Mouse (Mus musculus) thymus, postnatal 10 days (tissue): Measurements from ENCODE around the gene Zfp354b.

Source experiments
- DNase-seq, 2 experiments: peaks; one replicate each; pipeline ENCODE4 v3.0.0; 2021; ENCODE audit warnings: low spot score in 2 of 2

The Zfp354b gene

DNA sequence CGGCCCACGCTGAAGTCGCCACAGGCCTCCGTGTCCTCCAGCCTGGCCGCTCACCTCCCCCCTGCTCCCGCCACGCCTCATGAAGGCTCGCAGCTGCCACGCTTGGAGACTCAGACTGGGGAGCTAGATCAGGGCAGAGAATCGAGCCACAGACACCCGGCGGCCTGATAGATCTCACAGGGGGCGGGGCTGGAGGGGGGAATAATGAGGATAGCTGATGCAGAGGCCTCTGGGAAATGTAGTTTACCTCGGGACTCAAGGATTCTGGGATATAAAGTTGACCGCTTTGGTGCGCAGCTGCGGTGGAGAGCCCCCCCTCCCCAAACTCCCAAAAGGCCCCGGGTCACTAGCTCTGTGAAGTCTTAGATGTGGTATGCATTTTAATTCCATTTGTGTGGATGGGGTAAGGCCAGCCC, at the start of gene Zfp354b:
Gene Zfp354b (minus strand): TSS at position 183 of the 416 bp plus-strand sequence.
- peak; percentile 14 to 24 for DNase-seq

DNA sequence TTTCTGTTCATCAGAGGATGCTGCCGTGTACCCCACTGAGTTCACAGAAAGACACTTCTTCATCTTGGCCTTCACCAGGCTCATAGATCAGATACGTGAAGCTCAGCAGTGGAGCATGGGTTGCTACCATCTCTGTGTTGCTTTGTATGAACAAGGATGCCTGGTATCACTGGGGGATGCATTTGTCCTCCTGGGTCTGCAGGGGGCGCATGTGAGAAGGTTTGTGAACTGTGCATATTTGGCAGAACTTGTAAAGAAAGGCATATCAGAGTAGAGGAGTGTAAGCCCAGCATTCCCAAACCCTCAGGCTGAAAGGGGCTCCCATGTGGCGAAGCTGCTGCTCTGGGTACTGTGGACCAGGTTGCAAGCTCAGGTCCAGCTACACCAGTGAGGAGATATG, 45.8 kb upstream of the Zfp354b start:
- DNase-seq = no peak

DNA sequence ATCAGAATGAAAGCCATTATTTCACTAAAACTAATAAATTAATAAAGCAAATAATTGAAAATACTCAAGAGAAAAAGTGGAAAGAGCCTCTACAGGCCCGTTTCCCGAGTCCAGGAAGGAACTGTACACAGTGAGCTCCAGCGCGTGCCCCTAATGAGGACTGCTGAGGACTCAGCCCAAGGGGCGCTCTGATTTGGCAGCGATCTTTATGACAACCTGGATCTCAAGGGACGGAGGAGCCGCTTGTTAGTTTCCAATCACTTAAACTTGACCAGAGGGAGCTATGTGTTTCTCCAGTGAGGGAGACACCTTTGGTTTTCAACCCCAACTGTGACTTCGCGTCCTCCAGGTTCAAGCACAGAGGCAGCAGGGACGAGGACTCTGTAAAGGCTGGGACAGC, 34.8 kb upstream of the Zfp354b start, which contains the start of gene Olfr1378:
Gene Olfr1378 (plus strand): TSS at position 301 of the 400 bp plus-strand sequence.
- no peak for DNase-seq

DNA sequence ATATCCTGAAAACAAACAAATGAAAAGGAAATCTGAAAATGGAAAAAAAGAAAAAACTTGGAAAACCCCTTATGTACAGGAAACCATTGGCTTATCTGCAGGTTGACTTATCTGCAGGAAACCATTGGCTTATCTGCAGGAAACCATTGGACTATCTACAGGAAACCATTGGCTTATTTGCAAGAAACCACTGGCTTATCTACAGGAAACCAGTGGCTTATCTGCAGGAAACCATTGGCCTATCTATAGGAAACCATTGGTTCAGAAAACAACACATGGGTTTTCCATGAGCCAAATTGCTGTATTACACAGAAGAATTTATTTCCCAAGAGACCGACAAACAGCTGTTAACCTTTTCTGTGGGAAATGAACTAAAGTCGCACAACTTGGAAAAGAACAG, 33.5 kb upstream of the Zfp354b start:
- DNase-seq = no peak

DNA sequence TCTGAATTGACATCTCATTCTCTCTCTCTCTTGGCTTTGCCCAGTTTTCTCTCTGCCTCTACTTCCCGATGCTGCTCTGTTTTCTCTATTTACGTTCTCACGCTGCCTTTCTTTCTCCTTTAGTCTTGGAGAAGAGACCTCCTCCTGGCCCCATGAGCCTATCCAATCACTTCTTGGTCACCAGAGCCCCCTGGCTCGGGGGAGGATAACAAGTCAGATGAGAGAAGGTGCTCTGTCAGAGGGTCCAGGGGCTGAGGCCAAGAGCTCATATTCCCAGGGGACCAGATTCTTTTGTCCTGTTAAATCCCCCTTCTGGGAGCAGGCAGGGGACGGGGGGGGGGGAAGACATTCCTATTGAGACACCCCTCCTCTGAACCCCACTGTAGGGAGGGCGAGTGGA, 22.2 kb upstream of the Zfp354b start, which contains the start of gene Prop1:
Gene Prop1 (minus strand): TSS at position 101 of the 400 bp plus-strand sequence.
- DNase-seq = no peak

DNA sequence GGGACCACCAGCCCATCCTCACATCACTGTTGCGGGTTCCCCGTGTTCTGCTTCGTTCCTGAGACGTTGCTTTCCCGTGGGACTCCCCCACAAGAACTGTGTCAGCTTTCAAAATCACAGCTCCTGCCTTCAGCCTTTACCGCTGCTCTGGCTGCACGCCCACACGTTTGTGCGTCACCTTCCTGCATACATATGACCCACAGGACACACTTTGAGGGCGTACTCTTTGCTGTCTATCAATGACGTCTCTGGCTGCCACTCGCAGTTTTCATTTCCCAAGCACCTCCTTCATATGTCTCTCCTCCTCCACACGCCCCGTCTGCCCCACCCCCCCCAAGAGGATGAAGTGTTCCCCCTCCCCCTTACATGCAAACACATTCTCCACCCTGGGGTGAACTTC, 20.9 kb upstream of the Zfp354b start:
- no peak for DNase-seq

DNA sequence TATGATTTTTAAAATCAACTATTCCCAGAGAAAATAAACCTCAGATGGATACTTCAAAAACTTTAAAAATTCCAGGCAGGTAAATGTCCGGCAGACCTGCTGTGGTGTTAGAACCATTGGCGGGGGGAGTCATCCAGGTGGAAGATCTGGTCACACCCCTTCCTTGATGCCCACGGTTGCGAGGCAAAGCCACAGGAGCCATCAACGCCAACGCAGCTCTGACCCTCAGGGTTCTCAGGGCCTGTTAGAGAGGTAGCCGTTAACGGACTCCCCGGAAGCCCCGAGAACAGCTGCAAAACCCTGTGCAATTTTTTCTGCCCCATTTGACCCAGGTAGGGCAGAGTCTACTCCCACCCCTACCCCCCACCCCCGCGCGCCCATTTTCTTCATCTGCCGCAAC, 12.1 kb upstream of the Zfp354b start, which contains the start of gene 4933414I15Rik:
Gene 4933414I15Rik (minus strand): TSS at position 260 of the 400 bp plus-strand sequence.
- no peak for DNase-seq

DNA sequence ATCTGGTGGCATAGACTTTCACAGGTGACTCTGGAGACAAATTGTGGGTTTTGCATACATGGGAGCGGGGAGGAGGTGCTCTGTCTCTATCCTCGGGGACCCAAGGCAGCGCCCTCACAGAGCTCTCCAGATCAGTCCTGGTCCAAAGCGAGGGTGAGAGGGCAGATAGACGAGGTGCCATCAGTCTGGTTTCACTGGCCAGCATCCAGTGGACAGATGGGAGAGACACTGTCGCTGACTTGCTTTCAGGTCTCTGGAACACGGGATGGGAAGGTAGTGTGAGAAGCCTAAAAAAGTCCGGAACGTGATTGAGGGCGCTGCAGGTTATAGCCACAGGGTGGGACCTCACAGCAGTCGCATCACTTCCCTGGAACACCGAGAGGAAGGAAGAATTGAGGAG, 11.0 kb upstream of the Zfp354b start:
- no peak for DNase-seq

DNA sequence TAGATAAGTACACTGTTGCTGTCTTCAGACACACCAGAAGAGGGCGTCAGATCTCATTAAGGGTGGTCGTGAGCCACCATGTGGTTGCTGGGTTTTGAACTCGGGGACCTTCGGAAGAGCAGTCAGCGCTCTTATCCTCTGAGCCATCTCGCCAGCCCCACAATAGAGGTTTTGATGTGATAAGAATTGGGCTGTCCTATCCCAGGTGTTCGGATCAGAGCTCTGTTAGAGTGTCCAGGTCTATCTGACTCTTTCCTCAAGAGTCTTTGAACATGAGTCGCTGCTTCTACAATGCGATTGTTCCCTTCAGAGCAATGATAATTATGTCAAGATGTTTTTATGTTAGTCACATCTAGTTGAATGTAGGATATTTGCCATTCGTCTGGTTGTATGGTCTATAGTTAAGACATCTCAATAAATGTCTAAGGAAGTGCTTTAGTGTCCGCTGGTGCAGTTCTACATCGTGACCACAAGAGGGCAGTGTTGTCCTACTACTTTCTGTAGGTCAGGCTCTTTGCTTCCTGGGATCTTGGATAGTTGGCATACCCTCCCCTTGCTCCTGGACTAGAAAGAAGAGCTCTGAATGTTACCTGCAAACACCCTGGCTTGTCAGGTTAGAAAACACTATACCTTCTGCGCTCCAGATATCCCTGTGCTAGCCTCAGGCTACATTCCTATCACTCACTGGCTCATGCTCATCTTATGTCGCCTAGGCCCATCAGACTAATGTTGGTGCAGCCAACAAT, 8.4 kb upstream of the Zfp354b start:
- peak in 1 of 2 experiments; percentile 17 for DNase-seq

DNA sequence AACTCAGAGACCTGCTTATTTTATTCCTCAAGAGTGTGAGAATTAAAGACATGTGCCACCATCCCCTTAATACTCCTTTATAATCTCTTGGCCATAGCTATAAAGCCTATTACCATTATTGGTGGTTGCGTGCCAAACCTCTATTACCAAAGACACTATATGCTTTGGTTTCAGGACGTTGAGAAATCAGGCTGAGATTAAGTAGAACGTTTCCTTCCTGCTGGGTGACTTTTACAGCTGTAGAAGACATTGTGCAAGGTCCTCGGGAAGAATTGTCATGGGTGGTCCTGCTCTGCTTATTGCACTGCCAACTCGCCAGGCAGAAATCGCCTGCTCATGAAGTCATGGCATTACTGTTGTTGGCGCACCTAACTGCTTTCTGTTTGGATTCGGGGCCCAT, 7.0 kb upstream of the Zfp354b start:
- DNase-seq = no peak

DNA sequence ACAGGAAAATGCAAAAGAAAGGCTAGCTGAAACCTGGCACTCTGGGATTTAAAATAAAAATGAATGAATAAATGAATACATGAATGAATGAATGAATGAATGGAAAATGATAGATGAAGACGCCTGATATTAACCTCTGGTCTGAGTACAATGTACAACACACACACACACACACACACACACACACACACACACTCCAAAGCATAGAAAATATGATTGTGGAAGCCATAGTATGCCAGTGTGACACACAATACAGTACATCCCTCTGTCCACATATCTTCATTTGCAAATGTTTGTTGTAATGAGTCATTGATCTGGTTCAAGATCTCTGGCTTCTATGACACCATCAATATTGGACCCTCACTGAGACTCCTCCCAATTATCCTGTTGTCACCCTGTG, 607 bp upstream of the Zfp354b start:
- DNase-seq = no peak

DNA sequence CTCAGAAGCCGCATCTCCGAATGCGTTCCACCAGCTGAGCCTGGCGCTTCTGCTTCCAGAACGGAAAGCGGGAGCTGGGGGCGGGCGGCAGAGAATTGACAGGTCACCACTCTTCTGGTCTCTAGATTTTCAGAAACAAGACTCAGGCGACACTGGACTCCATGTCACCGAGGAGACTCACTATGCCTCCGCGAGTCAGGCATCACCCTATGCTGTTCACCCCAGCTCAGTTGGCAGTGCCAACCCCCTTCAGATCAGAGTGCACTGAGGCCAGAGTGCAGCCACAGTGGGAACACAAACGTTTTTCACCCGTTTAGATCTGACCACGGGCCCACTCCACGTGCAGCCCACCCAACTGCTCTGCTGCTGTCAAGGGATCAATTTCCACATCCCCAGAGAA, 412 bp downstream of the Zfp354b start:
- DNase-seq = no peak

DNA sequence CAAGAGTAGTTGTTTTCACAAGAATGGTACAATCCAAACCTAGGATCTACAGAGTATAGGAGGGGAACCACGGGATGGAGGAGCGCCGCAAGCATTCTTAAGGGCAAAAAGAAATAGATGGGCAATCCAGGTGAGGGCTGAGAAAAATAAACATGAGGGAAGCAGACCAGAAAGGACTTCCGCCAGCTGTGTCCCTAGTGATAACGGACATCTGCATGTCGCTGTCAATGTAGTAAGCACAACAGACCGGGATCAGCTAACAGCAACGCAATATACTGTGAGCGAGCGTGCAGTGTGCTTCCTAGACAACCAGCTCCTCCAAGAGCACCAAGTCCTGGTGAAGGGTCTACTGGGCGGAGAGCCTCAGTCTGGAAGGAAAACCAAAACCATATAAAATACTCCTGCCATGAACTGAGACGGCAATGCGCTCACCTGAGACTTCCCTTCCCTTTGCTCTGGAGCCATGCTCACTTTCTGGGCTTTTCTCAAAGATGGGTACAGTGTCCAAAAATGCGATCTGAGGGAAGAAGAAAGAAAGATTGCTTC, 891 bp downstream of the Zfp354b start:
- no peak for DNase-seq

DNA sequence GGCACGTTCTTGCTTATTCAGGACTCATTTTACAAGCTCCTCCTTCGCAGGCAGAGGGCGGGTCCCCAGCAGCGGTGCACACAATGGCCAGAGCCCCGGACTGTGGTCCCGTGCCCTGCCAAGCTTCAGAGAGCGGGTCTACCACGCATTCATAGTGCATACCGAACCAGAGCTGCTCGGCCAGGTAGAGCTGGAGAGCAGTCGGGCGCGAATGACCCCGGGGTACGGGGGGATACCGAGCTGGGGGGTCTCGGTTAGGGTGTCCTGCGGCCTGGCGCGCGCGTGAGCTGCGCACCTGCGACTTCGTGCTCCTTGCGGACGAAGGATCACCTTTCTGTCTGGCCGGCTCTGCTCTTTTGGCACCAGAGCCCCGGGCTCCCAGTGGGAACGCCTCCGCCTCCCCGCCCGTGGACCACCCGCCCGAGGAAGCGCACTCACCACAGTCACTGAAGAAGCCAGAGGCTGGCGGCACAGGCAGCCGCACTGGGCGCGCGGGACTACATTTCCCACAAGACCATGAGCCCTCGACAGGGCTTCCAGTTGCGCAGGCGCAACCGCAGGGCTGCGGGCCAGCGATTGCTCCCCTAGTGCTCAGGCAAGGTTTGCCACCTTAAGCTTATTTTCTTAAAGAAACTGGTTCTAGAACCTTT, 15.6 kb downstream of the Zfp354b start, which contains the start of gene Zfp2:
Gene Zfp2 (minus strand): TSS at position 495 of the 650 bp plus-strand sequence.
- DNase-seq = peak; percentile 83 to 89

DNA sequence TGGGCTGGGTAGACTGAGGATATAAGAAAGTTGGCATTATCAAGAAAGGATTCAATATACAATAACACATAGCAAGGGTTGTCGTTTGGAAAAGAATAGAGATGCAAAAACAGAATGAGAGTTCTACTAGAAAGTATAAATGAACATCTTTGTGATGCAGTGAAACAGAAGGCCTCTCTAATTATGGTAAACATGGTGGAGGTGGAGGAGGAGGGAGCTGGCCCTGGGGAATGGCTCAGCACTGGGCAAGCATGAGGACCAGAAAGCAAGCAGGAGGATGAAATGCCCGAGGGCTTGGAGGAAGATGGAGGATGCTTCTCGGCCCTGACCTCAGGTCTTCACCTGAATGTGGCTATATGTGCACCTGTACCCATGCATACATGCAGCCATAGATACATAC, 17.0 kb downstream of the Zfp354b start:
- DNase-seq = no peak

DNA sequence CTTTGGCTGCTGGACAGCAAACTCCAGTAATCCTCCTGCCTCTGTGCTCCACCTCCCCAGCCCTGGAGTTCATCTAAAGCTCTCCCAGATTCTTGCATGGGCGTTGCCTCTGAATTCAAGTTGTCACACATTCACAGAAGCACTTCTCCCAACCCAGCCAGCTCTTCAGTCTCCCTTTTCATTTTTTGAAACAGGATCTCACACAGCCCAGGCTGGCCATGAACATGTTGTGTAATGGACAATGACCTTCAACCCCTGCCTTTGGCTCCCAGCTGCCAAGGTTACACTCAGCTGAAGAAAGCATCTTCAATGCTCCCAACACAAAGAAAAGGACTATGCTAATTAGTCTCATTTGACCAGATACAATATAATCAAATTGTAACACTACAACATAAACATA, 18.1 kb downstream of the Zfp354b start:
- DNase-seq = no peak

DNA sequence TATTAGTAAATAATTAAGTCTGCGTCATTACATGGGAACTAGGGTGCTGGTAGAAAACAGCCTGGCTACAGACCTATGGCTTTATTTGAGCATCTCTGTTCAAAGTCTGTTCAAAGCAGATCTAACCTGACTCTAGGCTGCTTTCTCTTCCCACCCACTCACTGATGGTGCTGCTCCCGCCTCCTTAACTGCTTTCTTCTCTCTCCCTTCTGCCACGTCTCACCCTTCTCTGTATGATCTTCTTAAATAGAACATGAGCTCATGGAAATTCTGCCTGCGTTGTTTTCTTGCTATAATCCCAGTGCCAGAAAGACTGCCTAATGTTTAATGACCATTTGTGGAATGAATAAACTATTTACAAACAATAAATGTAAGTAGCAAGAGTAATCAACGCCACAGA, 23.3 kb downstream of the Zfp354b start:
- DNase-seq = no peak

DNA sequence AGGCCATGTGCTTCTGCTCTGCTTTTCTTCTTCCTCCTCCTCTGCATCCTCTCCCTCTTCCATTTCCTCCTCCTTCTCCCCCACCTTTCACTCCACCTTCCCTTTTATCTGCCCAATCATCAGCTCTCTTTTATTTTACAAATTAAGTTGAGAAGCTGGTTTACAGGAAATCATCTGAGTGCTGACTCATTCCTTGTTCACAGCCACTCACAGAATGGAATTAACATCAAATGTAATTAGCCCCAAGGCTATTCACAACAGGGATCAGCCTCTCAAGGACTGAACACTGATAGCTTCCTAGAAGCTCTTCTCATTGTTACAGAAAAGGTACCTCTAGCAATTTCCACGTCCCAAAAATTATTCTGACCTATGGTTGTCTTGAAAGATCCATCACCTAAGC, 34.1 kb downstream of the Zfp354b start:
- no peak for DNase-seq

DNA sequence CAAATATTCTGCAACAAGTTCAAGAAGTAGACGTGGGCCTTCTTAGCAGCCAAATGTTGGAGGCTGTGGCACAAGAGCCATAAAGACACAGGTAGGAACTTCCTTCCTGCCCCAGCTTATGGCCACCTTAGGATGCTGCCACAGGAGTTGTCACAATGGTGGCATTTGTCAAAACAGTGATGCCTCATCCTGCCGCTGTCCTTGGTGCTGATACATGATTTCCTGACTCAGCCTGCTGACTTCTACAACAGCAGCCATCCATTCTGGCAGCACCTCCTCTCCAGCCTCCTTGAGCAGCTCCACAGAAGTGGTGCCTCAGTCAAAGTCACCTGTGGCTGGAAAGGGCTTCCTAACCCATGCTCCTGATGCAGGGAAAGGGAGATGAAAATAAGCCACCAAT, 39.0 kb downstream of the Zfp354b start:
- peak in 1 of 2 experiments; percentile 22 for DNase-seq

DNA sequence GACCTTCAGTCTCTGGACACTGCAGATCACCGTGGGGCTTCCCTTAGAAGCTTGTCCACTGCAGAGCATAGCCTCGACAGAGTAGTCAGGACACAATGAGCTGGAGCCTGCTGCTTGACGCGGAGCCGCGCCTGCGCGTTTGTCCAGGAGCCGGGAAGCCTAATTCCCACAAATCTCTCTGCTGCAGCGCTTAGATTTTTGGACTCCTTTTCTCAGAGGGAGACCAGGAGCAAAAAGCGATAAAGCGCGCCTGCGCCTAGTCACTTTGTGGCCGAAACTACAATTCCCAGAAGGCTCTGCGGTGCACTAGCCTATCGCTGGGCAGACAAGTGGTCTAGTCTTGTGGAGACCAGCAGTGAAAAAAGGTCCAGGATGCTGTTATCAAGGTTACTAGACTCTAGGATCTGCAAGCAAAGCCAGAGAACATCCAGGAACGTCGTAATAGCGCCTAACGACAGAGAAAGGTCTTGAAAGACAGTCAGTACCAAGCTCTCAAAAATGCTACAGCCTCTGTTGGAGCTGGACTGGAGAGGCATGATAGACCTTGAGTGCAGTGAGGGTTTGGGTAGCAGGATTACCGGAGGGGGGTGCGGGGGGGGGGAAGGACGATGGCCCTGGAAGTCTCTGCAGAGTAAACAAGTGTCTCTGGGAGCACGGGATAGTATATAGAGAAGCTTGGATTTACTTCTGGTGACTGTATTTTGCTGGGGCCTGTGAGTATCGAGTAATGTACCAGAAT, 43.9 kb downstream of the Zfp354b start, which contains the start of gene Zfp454:
Gene Zfp454 (minus strand): TSS at position 262 of the 739 bp plus-strand sequence.
- DNase-seq = peak in 1 of 2 experiments; percentile 5

DNA sequence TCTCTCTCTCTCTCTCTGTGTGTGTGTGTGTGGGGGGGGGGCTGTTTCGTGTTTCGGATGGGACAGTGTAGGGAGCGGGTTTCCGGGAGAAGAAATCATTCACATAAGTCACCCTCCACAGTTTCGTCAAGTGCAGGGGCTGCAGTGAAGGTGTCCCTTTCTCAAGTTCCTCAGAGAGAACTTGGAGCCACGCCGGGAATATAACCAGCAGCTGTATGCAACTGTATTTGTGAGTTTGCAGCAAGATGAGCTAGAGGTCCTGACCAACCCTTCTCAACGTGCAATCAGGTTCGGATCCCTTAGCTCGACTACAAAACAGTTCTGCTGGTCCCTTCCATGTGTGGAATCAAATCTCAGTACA, 44.5 kb downstream of the Zfp354b start:
- no peak for DNase-seq
